ENCODE assay signal across 22 mouse cellular contexts in the genomic region with DNA sequence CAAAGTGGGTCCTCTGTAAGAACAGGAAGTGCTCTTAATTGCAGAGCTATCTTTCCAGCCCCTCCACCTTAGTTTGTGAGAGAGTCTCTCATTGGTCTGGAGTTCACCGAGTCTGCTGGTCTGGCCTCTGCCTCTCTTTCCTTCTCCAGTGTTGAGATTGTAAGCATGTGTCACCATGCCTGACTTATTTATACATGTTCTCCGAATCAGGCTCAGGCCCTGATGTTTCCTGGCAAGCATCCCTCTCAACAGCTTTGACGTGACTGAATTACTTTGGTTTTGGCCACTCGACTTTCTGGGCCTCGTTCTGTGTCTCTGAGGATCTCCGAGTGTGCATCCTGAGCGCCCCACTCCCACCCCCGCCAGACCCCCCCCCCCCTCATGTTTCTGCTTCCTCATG. TPM values are rescaled to one million over a fixed set of nuclear protein-coding genes. Genes with fewer than 3 reads are reported as not detected.
DNase-seq lines count a peak whose midpoint lies in the region; ATAC-seq and TF ChIP-seq lines count a peak whose summit lies in the region.
"Had no signal": no experiment of that assay in that cellular context is flagged by ENCODE, and none has a peak within 500 bp of the region (broad histone marks: within the 10 kb centered on the region; RNA-seq: fewer than 3 reads in every experiment).

No protein-coding gene starts in this region.

- H3K4me2 ChIP-seq in embryonic facial prominence, embryonic 13.5 days = no peak overlapping the region
- no peak overlapping the region for H3K4me2 ChIP-seq in heart, embryonic 12.5 days
- H3K4me2 ChIP-seq in lung, postnatal 0 days (replicated peaks; ENCODE audit: low read depth, low read length) = no peak overlapping the region
- H3K4me2 ChIP-seq in liver, embryonic 11.5 days = no peak overlapping the region
- H3K4me2 ChIP-seq: embryonic facial prominence, embryonic 12.5 days; heart, embryonic 13.5 days; hindbrain, embryonic 12.5 days; liver, embryonic 12.5 days had no signal

- no peak overlapping the region for H3K9ac ChIP-seq in embryonic facial prominence, embryonic 13.5 days
- H3K9ac ChIP-seq in heart, embryonic 12.5 days = no peak overlapping the region
- no peak overlapping the region for H3K9ac ChIP-seq in lung, postnatal 0 days (replicated peaks; ENCODE audit: low read depth)
- H3K9ac ChIP-seq in liver, embryonic 11.5 days (ENCODE audit: low read depth, low read length) = no peak overlapping the region
- H3K9ac ChIP-seq: embryonic facial prominence, embryonic 12.5 days; heart, embryonic 13.5 days; hindbrain, embryonic 12.5 days; liver, embryonic 12.5 days had no signal

- DNase-seq in embryonic facial prominence, embryonic 10.5 days (ENCODE audit: low spot score) = no peak
- DNase-seq in heart, adult 9 months (ENCODE audit: low spot score in 2 of 2) = peak; percentile 27 to 40
- DNase-seq in lung, postnatal 0 days (ENCODE audit: low spot score) = peak; percentile 11
- no peak for DNase-seq in lung, adult 2 months
- no peak for DNase-seq in liver, embryonic 11.5 days (ENCODE audit: low spot score)
- DNase-seq: adrenal gland, adult 8-10 months; cerebellum, adult 11-12 months; kidney, postnatal 10 days; lung, postnatal 4 days; thymus, postnatal 25 days had no signal

- H3K4me3 ChIP-seq in embryonic facial prominence, embryonic 13.5 days = no peak overlapping the region
- no peak overlapping the region for H3K4me3 ChIP-seq in embryonic facial prominence, embryonic 10.5 days
- no peak overlapping the region for H3K4me3 ChIP-seq in heart, embryonic 12.5 days
- H3K4me3 ChIP-seq in lung, postnatal 0 days (ENCODE audit: low read depth, low read length) = no peak overlapping the region
- H3K4me3 ChIP-seq in lung, adult 2 months (replicated peaks; ENCODE audit: extremely low read depth, low read depth, low read length) = no peak overlapping the region
- no peak overlapping the region for H3K4me3 ChIP-seq in liver, embryonic 11.5 days (ENCODE audit: low read depth, low read length)
- H3K4me3 ChIP-seq: embryonic facial prominence, embryonic 12.5 days; forebrain, embryonic 10.5 days; heart, embryonic 13.5 days; hindbrain, embryonic 12.5 days; left cerebral cortex, adult 2 months; limb, embryonic 10.5 days; liver, embryonic 12.5 days; midbrain, embryonic 10.5 days had no signal

- no peaks in the 10 kb centered on the region for H3K9me3 ChIP-seq in embryonic facial prominence, embryonic 13.5 days
- H3K9me3 ChIP-seq in embryonic facial prominence, embryonic 10.5 days = no peaks in the 10 kb centered on the region
- no peaks in the 10 kb centered on the region for H3K9me3 ChIP-seq in heart, embryonic 12.5 days (replicated peaks)
- H3K9me3 ChIP-seq in lung, postnatal 0 days (ENCODE audit: low read length) = no peaks in the 10 kb centered on the region
- H3K9me3 ChIP-seq in liver, embryonic 11.5 days (ENCODE audit: control insufficient read depth, low read length) = no peaks in the 10 kb centered on the region
- H3K9me3 ChIP-seq: embryonic facial prominence, embryonic 12.5 days; forebrain, embryonic 10.5 days; heart, embryonic 13.5 days; hindbrain, embryonic 12.5 days; limb, embryonic 10.5 days; liver, embryonic 12.5 days; midbrain, embryonic 10.5 days had no signal

- no peaks in the 10 kb centered on the region for H3K27me3 ChIP-seq in embryonic facial prominence, embryonic 13.5 days
- H3K27me3 ChIP-seq in embryonic facial prominence, embryonic 10.5 days (replicated peaks; ENCODE audit: low read depth, poor library complexity, severe bottlenecking) = no peaks in the 10 kb centered on the region
- no peaks in the 10 kb centered on the region for H3K27me3 ChIP-seq in heart, embryonic 12.5 days (replicated peaks)
- no peaks in the 10 kb centered on the region for H3K27me3 ChIP-seq in lung, postnatal 0 days (replicated peaks; ENCODE audit: insufficient read depth, low read length)
- no peaks in the 10 kb centered on the region for H3K27me3 ChIP-seq in liver, embryonic 11.5 days (replicated peaks; ENCODE audit: control insufficient read depth, insufficient read depth, low read length)
- H3K27me3 ChIP-seq: CH12.LX; embryonic facial prominence, embryonic 12.5 days; heart, embryonic 13.5 days; hindbrain, embryonic 12.5 days; liver, embryonic 12.5 days had no signal

- H3K36me3 ChIP-seq in embryonic facial prominence, embryonic 13.5 days = no peaks in the 10 kb centered on the region
- no peaks in the 10 kb centered on the region for H3K36me3 ChIP-seq in embryonic facial prominence, embryonic 10.5 days (replicated peaks)
- no peaks in the 10 kb centered on the region for H3K36me3 ChIP-seq in heart, embryonic 12.5 days
- H3K36me3 ChIP-seq in lung, postnatal 0 days (ENCODE audit: insufficient read depth, low read length) = no peaks in the 10 kb centered on the region
- H3K36me3 ChIP-seq in liver, embryonic 11.5 days (ENCODE audit: control insufficient read depth, insufficient read depth, low read length) = no peaks in the 10 kb centered on the region
- H3K36me3 ChIP-seq: embryonic facial prominence, embryonic 12.5 days; forebrain, embryonic 10.5 days; heart, embryonic 13.5 days; hindbrain, embryonic 12.5 days; limb, embryonic 10.5 days; liver, embryonic 12.5 days; midbrain, embryonic 10.5 days had no signal

- no peak for TF ChIP-seq POLR2A in lung, adult 2 months (IDR thresholded peaks at IDR 0.05; ENCODE audit: borderline replicate concordance, extremely low read depth, low read depth, low read length)

- 0 out of 2 replicates have a peak overlapping the region, but pooled peaks have one; percentile 28 for H3K27ac ChIP-seq in embryonic facial prominence, embryonic 13.5 days
- H3K27ac ChIP-seq in embryonic facial prominence, embryonic 10.5 days (replicated peaks) = no peak overlapping the region
- no peak overlapping the region for H3K27ac ChIP-seq in heart, embryonic 12.5 days (ENCODE audit: poor library complexity, severe bottlenecking)
- no peak overlapping the region for H3K27ac ChIP-seq in lung, postnatal 0 days (ENCODE audit: low read length)
- no peak overlapping the region for H3K27ac ChIP-seq in liver, embryonic 11.5 days (ENCODE audit: low read depth, low read length)
- H3K27ac ChIP-seq: embryonic facial prominence, embryonic 12.5 days; forebrain, embryonic 10.5 days; heart, embryonic 13.5 days; hindbrain, embryonic 12.5 days; left cerebral cortex, adult 2 months; limb, embryonic 10.5 days; liver, embryonic 12.5 days; midbrain, embryonic 10.5 days had no signal

- WGBS in embryonic facial prominence, embryonic 13.5 days = 62% methylated on average over 8 of the region's 8 CpGs
- WGBS in embryonic facial prominence, embryonic 10.5 days = 83% methylated on average over 8 of the region's 8 CpGs
- 77% methylated on average over 8 of the region's 8 CpGs for WGBS in heart, embryonic 12.5 days
- 62% methylated on average over 8 of the region's 8 CpGs for WGBS in lung, postnatal 0 days
- WGBS in lung, adult 2 months = 66% methylated on average over 8 of the region's 8 CpGs
- 84% methylated on average over 8 of the region's 8 CpGs for WGBS in liver, embryonic 11.5 days

- ATAC-seq in embryonic facial prominence, embryonic 13.5 days (ENCODE audit: insufficient number of reproducible peaks, insufficient read depth, low FRiP score, low TSS enrichment, low read depth) = no peak
- no peak for ATAC-seq in heart, embryonic 12.5 days (ENCODE audit: insufficient number of reproducible peaks, low FRiP score)
- ATAC-seq in lung, postnatal 0 days = no peak
- no peak for ATAC-seq in liver, embryonic 11.5 days (replicated peaks; ENCODE audit: low FRiP score)
- ATAC-seq: inflammation-experienced regulatory T-cells, adult 6 months; liver, embryonic 12.5 days had no signal

- peaks cover 6% of the 10 kb centered on the region; the same call in 1 of the 2 replicates for H3K4me1 ChIP-seq in embryonic facial prominence, embryonic 13.5 days
- peaks cover 5% of the 10 kb centered on the region; the same call in 1 of the 2 replicates for H3K4me1 ChIP-seq in embryonic facial prominence, embryonic 10.5 days
- H3K4me1 ChIP-seq in heart, embryonic 12.5 days (replicated peaks) = no peaks in the 10 kb centered on the region; the same call in none of the 2 replicates
- H3K4me1 ChIP-seq in lung, postnatal 0 days (ENCODE audit: insufficient read depth, low read depth, low read length) = no peaks in the 10 kb centered on the region
- no peaks in the 10 kb centered on the region for H3K4me1 ChIP-seq in lung, adult 2 months (ENCODE audit: control insufficient read depth, insufficient read depth, low read length)
- H3K4me1 ChIP-seq in liver, embryonic 11.5 days (replicated peaks; ENCODE audit: control insufficient read depth, insufficient read depth, low read length) = no peaks in the 10 kb centered on the region
- H3K4me1 ChIP-seq: heart, embryonic 13.5 days; limb, embryonic 10.5 days; liver, embryonic 12.5 days had no signal

- TF ChIP-seq CTCF in lung, postnatal 0 days (IDR thresholded peaks at IDR 0.05) = no peak
- no peak for TF ChIP-seq CTCF in lung, adult 2 months (IDR thresholded peaks at IDR 0.05; ENCODE audit: insufficient read depth, low read length)

- no peak for TF ChIP-seq EP300 in lung, postnatal 0 days (IDR thresholded peaks at IDR 0.05)

RNA-seq across cellular contexts. Expression of gene Rab30, which starts 55.4 kb away (rescaled TPM):
- 22.5 and 23.0 TPM in 2 replicates for polyA plus RNA-seq in embryonic facial prominence, embryonic 13.5 days (2015; fragmentation: Nextera tagmentation; extraction: Ambion mirVana)
- polyA plus RNA-seq in embryonic facial prominence, embryonic 10.5 days (2016; fragmentation: Nextera tagmentation; extraction: Ambion mirVana) = 9.1 and 12.3 TPM in 2 replicates
- polyA plus RNA-seq in heart, embryonic 12.5 days (2016; fragmentation: Nextera tagmentation; extraction: Ambion mirVana) = 6.6 and 9.4 TPM in 2 replicates
- 3.1 and 4.0 TPM in 2 replicates for polyA plus RNA-seq in lung, postnatal 0 days (2015; fragmentation: Nextera tagmentation; extraction: Ambion mirVana)
- polyA plus RNA-seq in lung, adult 2 months (2012; rRNA removed) = 0.43 and 0.96 TPM in 2 replicates
- polyA plus RNA-seq in liver, embryonic 11.5 days (2014; fragmentation: Nextera tagmentation; extraction: Ambion mirVana) = 4.6 and 6.4 TPM in 2 replicates

Comparison
In these comparisons a context has a peak if more than half of its experiments do, and no peak if none do; other contexts are left out.
1. DNase-seq: peak in heart, adult 9 months (2 of 2) and lung, postnatal 0 days (single experiment); none in embryonic facial prominence, embryonic 10.5 days (single experiment), lung, adult 2 months (single experiment) and liver, embryonic 11.5 days (single experiment).